Mouse (Mus musculus) heart, postnatal 25 days (tissue): Measurements from ENCODE around the gene Zfp692. TPM values are rescaled to one million over a fixed set of nuclear protein-coding genes. Genes with fewer than 3 reads are reported as not detected.
A peak's percentile ranks its signal among the peaks of the same experiment; 100 is the strongest.
"Not testable (repeated sequence)": the region's sequence is repeated elsewhere in the genome, so short reads cannot be mapped to it uniquely, and the experiment has no call there.

Source experiments
- DNase-seq: peaks from one replicate; pipeline ENCODE4 v3.0.0; 2022; ENCODE audit warnings: low spot score
- intact Hi-C: fragments of 180-260 bp; cut with DNase I; formaldehyde crosslinking; loops from one replicate; pipeline ENCODE4 v1.15.1; 2025
- total RNA-seq, 2 experiments: library from RNA; stranded (reverse); gene quantifications; 2 replicates each; pipeline ENCODE4 v1.2.3; 2021

Gene Zfp692
- total RNA-seq, 2 experiments from 2014 or later, result 3.7 to 4.1 TPM

- intact Hi-C loops, result loop anchor here (10.0 kb wide), 1 partner anchor 200 kb away; the partner anchor contains the start of gene Cnot8
These were observed 1.6 kb upstream of the Zfp692 start for GRCm38 (mm10) chr11:58305299-58305698.

GRCm38 (mm10) chr11:58307411-58308080, 677 bp downstream of the Zfp692 start:
- intact Hi-C loops, result loop anchor here (2.0 to 10.0 kb wide), 2 partner anchors 15 to 203 kb away; partner anchors contain the start of gene Cnot8
- DNase-seq, result peak; percentile 19

More at GRCm38 (mm10) chr11:58305299-58305698, 1.6 kb upstream of the Zfp692 start:
- DNase-seq, result not testable (repeated sequence)

GRCm38 (mm10) chr11:58308661-58309060, 1.8 kb downstream of the Zfp692 start:
- DNase-seq, result no peak
- intact Hi-C loops, result loop anchor here (10.0 kb wide), 1 partner anchor 204 kb away; the partner anchor contains the start of gene Cnot8

GRCm38 (mm10) chr11:58314069-58314468, 7.2 kb downstream of the Zfp692 start:
- intact Hi-C loops, result no loop called here

GRCm38 (mm10) chr11:58315536-58316168, 8.8 kb downstream of the Zfp692 start:
- DNase-seq, result no peak
- intact Hi-C loops, result no loop called here

More at GRCm38 (mm10) chr11:58314069-58314468, 7.2 kb downstream of the Zfp692 start:
- DNase-seq, result no peak

- intact Hi-C loops, result no loop called here
- DNase-seq, result no peak
These were observed 9.5 kb downstream of the Zfp692 start for GRCm38 (mm10) chr11:58316344-58316743.

- DNase-seq, result no peak
- intact Hi-C loops, result no loop called here
These were observed 10.0 kb downstream of the Zfp692 start for GRCm38 (mm10) chr11:58316768-58317390.

GRCm38 (mm10) chr11:58322824-58323569, 16.1 kb downstream of the Zfp692 start:
- DNase-seq, result peak; percentile 95
- intact Hi-C loops, result loop anchor here (2.0 kb wide), 1 partner anchor 16 kb away; the partner anchor contains the start of gene Zfp692

GRCm38 (mm10) chr11:58323570-58324340, 16.9 kb downstream of the Zfp692 start:
- intact Hi-C loops, result loop anchor here (2.0 kb wide), 1 partner anchor 17 kb away; the partner anchor contains the start of gene Zfp692
- DNase-seq, result no peak

GRCm38 (mm10) chr11:58324614-58325229, 17.9 kb downstream of the Zfp692 start:
- intact Hi-C loops, result no loop called here
- no peak for DNase-seq

- intact Hi-C loops, result no loop called here
- no peak for DNase-seq
These were observed 19.9 kb downstream of the Zfp692 start for GRCm38 (mm10) chr11:58326781-58327180.

GRCm38 (mm10) chr11:58329906-58330275, 23.0 kb downstream of the Zfp692 start:
- no peak for DNase-seq
- intact Hi-C loops, result no loop called here

- peak; percentile 79 for DNase-seq
- intact Hi-C loops, result no loop called here
These were observed 23.6 kb downstream of the Zfp692 start, which contains the start of the genes Zfp672 and Sh3bp5l for GRCm38 (mm10) chr11:58330276-58331148. Zfp672 (minus strand) TSS chr11:58330339. Sh3bp5l (plus strand) TSS chr11:58330724.

- intact Hi-C loops, result no loop called here
- DNase-seq, result no peak
These were observed 24.3 kb downstream of the Zfp692 start for GRCm38 (mm10) chr11:58331149-58331495.

GRCm38 (mm10) chr11:58331546-58331945, 24.7 kb downstream of the Zfp692 start:
- intact Hi-C loops, result no loop called here
- DNase-seq, result no peak

GRCm38 (mm10) chr11:58334746-58335145, 27.9 kb downstream of the Zfp692 start:
- DNase-seq, result no peak
- intact Hi-C loops, result no loop called here

GRCm38 (mm10) chr11:58346745-58347144, 39.9 kb downstream of the Zfp692 start:
- no peak for DNase-seq
- intact Hi-C loops, result no loop called here

- intact Hi-C loops, result no loop called here
- DNase-seq, result no peak
These were observed 43.8 kb downstream of the Zfp692 start for GRCm38 (mm10) chr11:58350628-58351027.
